Mouse (Mus musculus) MEL (cell line): ENCODE data around the gene Hcn4. TPM values are rescaled to one million over a fixed set of nuclear protein-coding genes. Genes with fewer than 3 reads are reported as not detected.

Experiments
- DNase-seq: peaks from one replicate; pipeline ENCODE4 v3.0.0; 2011; ENCODE audit warnings: low read depth, low spot score
- H3K27ac ChIP-seq: 2 replicates; pipeline ENCODE4 v1.5.1; 2012; ENCODE audit warnings: low read depth, mild to moderate bottlenecking, control low read depth, low read length, moderate library complexity; ENCODE audit not compliant: control insufficient read depth
- H3K27me3 ChIP-seq, 2 experiments: fragments of 150-350 bp in 1 of 2; sonication (generic) in 1 of 2; 2 replicates each; pipeline ENCODE4 v1.6.1; 2012; ENCODE audit warnings: low read length in 2 of 2, mild to moderate bottlenecking in 2 of 2, improper control_type of control experiment in 1 of 2, moderate library complexity in 1 of 2; ENCODE audit not compliant: insufficient read depth in 2 of 2, control insufficient read depth in 1 of 2
- H3K36me3 ChIP-seq, 2 experiments: 2 replicates each; pipeline ENCODE4 v1.6.1; 2012 to 2014; ENCODE audit warnings: low read length in 2 of 2, improper control_type of control experiment in 1 of 2, inconsistent platforms in 1 of 2, mild to moderate bottlenecking in 1 of 2; ENCODE audit not compliant: insufficient read depth in 2 of 2, control insufficient read depth in 1 of 2
- H3K4me1 ChIP-seq, 2 experiments: fragments of 150-350 bp in 1 of 2; sonication (generic) in 1 of 2; 2 replicates each; pipeline ENCODE4 v1.6.1; 2012; ENCODE audit warnings: low read length in 2 of 2, improper control_type of control experiment in 1 of 2, mild to moderate bottlenecking in 1 of 2; ENCODE audit not compliant: insufficient read depth in 2 of 2, control insufficient read depth in 1 of 2
- H3K4me3 ChIP-seq, 2 experiments: fragments of 150-350 bp in 1 of 2; sonication (generic) in 1 of 2; 2 replicates each; pipeline ENCODE4 v1.5.1; 2012; ENCODE audit warnings: low read depth in 2 of 2, low read length in 2 of 2, mild to moderate bottlenecking in 2 of 2, moderate library complexity in 2 of 2, control low read depth in 1 of 2, improper control_type of control experiment in 1 of 2; ENCODE audit not compliant: control insufficient read depth in 1 of 2, insufficient read depth in 1 of 2
- H3K79me2 ChIP-seq: 2 replicates; pipeline ENCODE4 v1.6.1; 2012; ENCODE audit warnings: mild to moderate bottlenecking, low read length, moderate library complexity; ENCODE audit not compliant: control insufficient read depth, poor library complexity, insufficient read depth
- H3K9ac ChIP-seq: 2 replicates; pipeline ENCODE4 v1.6.1; 2012; ENCODE audit warnings: low read depth, mild to moderate bottlenecking, control low read depth, low read length, moderate library complexity; ENCODE audit not compliant: control insufficient read depth, poor library complexity, severe bottlenecking
- H3K9me3 ChIP-seq: fragments of 150-350 bp; sonication (generic); replicated peaks from 2 replicates; pipeline ENCODE4 v1.6.1; 2012; ENCODE audit warnings: mild to moderate bottlenecking, low read length, improper control_type of control experiment, moderate library complexity; ENCODE audit not compliant: insufficient read depth
- CTCF ChIP-seq, 3 experiments: IDR thresholded peaks in 2 of 3; conservative IDR thresholded peaks in 1 of 3; 2 replicates each; pipeline ENCODE4 v1.5.1; 2011 to 2012; ENCODE audit warnings: low read length in 3 of 3, low read depth in 2 of 3, mild to moderate bottlenecking in 2 of 3, improper control_type of control experiment in 1 of 3, inconsistent platforms in 1 of 3, mixed read lengths in 1 of 3, moderate library complexity in 1 of 3; ENCODE audit not compliant: control insufficient read depth in 1 of 3, insufficient read depth in 1 of 3, poor library complexity in 1 of 3, severe bottlenecking in 1 of 3
- E2F4 ChIP-seq: IDR thresholded peaks from 2 replicates; pipeline ENCODE4 v1.6.1; 2011; ENCODE audit warnings: low read depth, low read length, improper control_type of control experiment, borderline replicate concordance
- MAZ ChIP-seq: IDR thresholded peaks from 2 replicates; pipeline ENCODE4 v1.6.1; 2012; ENCODE audit warnings: low read depth, mild to moderate bottlenecking, inconsistent platforms, low read length, improper control_type of control experiment
- RAD21 ChIP-seq: IDR thresholded peaks from 2 replicates; pipeline ENCODE4 v1.6.1; 2011; ENCODE audit warnings: mild to moderate bottlenecking, low read depth, low read length, improper control_type of control experiment
- SIN3A ChIP-seq: IDR thresholded peaks from 2 replicates; pipeline ENCODE4 v1.6.1; 2012; ENCODE audit warnings: low read length, improper control_type of control experiment, inconsistent platforms
- SMC3 ChIP-seq: IDR thresholded peaks from 2 replicates; pipeline ENCODE4 v1.6.1; 2011; ENCODE audit warnings: low read depth, low read length, improper control_type of control experiment
- ZC3H11A ChIP-seq: IDR thresholded peaks from 2 replicates; pipeline ENCODE4 v1.6.1; 2012; ENCODE audit warnings: low read depth, mild to moderate bottlenecking, inconsistent platforms, low read length, improper control_type of control experiment
- polyA plus RNA-seq, 2 experiments: library from polyadenylated mRNA; stranded (reverse) in 1 of 2; unstranded in 1 of 2; fragments of >175 nt in 1 of 2; fragments of >200 nt in 1 of 2; gene quantifications; 2 replicates each; pipeline versions ENCODE4 v1.2.1 to v1.2.4; 2012; ENCODE audit warnings: low replicate concordance in 2 of 2, low read depth in 1 of 2; ENCODE audit not compliant: insufficient read length in 2 of 2, insufficient read depth in 1 of 2, missing spikeins in 1 of 2
- total RNA-seq: library from RNA; depleted of rRNA; stranded (reverse); fragments of 300-350 nt; gene quantifications from 2 replicates; pipeline ENCODE4 v1.2.3, GENCODE M21; 2012; rRNA removed

Gene Hcn4
- total and polyA plus RNA-seq, 3 experiments = not detected

GRCm38 (mm10) chr9:58902869-58903585, 79.8 kb downstream of the Hcn4 start:
- H3K36me3 ChIP-seq = no peaks in the 10 kb centered on the region
- TF ChIP-seq MAZ (no peak), ZC3H11A (peak; percentile 72), E2F4 (no peak), SIN3A (no peak), RAD21 (peak; percentile 93), SMC3 (peak; percentile 76), CTCF (IDR thresholded peaks at IDR 0.05 in 2 of 3, conservative IDR thresholded peaks at IDR 0.05 in 1 of 3; ENCODE audit: control insufficient read depth in 1 of 3, insufficient read depth in 1 of 3, low read depth in 2 of 3, low read length in 3 of 3, poor library complexity in 1 of 3, severe bottlenecking in 1 of 3) (peak; percentile 56 to 85 (median 74))
- H3K4me3 ChIP-seq = no peak overlapping the region
- peak; percentile 61 for DNase-seq
- no peaks in the 10 kb centered on the region for H3K79me2 ChIP-seq
- H3K27ac ChIP-seq = no peak overlapping the region
- H3K9ac ChIP-seq = no peak overlapping the region
- peaks cover 5 to 16% of the 10 kb centered on the region in 2 experiments; a peak in 3 of 4 replicates for H3K27me3 ChIP-seq
- no peaks in the 10 kb centered on the region for H3K4me1 ChIP-seq
- H3K9me3 ChIP-seq = no peaks in the 10 kb centered on the region

Other genes starting within 250 kb of the Hcn4 start
- gene Nptn, start 241.2 kb upstream of the Hcn4 start, total RNA-seq = 69.1 and 71.4 TPM in 2 replicates
- 100 to 1,000 TPM in 1 of 2 experiments, not detected in 1; 199 TPM for gene Nptn, start 241.2 kb upstream of the Hcn4 start, polyA plus RNA-seq
- gene Rec114, start 79.4 kb upstream of the Hcn4 start, total RNA-seq = 112 and 135 TPM in 2 replicates
- gene Rec114, start 79.4 kb upstream of the Hcn4 start, polyA plus RNA-seq = 100 to 1,000 TPM in 1 of 2 experiments, not detected in 1; 111 TPM
- gene Neo1, start 213.0 kb downstream of the Hcn4 start, total RNA-seq = 0.08 and 0.10 TPM in 2 replicates
- gene Neo1, start 213.0 kb downstream of the Hcn4 start, polyA plus RNA-seq = under 1 TPM in 1 of 2 experiments, not detected in 1; 0.04 TPM